Mouse (Mus musculus) myocyte (in vitro differentiated cells): ENCODE results near the gene Med13l.

Source experiments
- CEBPB ChIP-seq: IDR thresholded peaks from 2 replicates; pipeline ENCODE4 v1.6.1; 2011; ENCODE audit warnings: mild to moderate bottlenecking, moderate library complexity; ENCODE audit not compliant: poor library complexity, insufficient read depth, severe bottlenecking
- E2F4 ChIP-seq: IDR thresholded peaks from one replicate; pipeline ENCODE4 v1.6.1; 2011; ENCODE audit warnings: mild to moderate bottlenecking, control low read depth, moderate library complexity; ENCODE audit not compliant: insufficient read depth
- MYOG ChIP-seq, 3 experiments: IDR thresholded peaks; one replicate each; pipeline ENCODE4 v1.6.1; 2011; ENCODE audit warnings: control low read depth in 2 of 3, low read depth in 2 of 3, mild to moderate bottlenecking in 2 of 3; ENCODE audit not compliant: insufficient read length in 2 of 3, control insufficient read depth in 1 of 3, insufficient read depth in 1 of 3
- POLR2A ChIP-seq: IDR thresholded peaks from one replicate; pipeline ENCODE4 v1.6.1; 2011; ENCODE audit warnings: low read depth, mild to moderate bottlenecking, control low read depth, moderate library complexity; ENCODE audit not compliant: insufficient read length
- POLR2AphosphoS2 ChIP-seq: IDR thresholded peaks from one replicate; pipeline ENCODE4 v1.6.1; 2011; ENCODE audit warnings: low read depth, control low read depth; ENCODE audit not compliant: insufficient read length
- REST ChIP-seq: IDR thresholded peaks from one replicate; pipeline ENCODE4 v1.6.1; 2011; ENCODE audit warnings: mild to moderate bottlenecking, control low read depth, moderate library complexity; ENCODE audit not compliant: insufficient read depth, insufficient read length
- TCF12 ChIP-seq: IDR thresholded peaks from one replicate; pipeline ENCODE4 v1.6.1; 2011; ENCODE audit warnings: mild to moderate bottlenecking, control low read depth; ENCODE audit not compliant: poor library complexity, insufficient read depth, severe bottlenecking
- USF1 ChIP-seq: IDR thresholded peaks from one replicate; pipeline ENCODE4 v1.6.1; 2011; ENCODE audit warnings: low read depth, mild to moderate bottlenecking, control low read depth, moderate library complexity

DNA sequence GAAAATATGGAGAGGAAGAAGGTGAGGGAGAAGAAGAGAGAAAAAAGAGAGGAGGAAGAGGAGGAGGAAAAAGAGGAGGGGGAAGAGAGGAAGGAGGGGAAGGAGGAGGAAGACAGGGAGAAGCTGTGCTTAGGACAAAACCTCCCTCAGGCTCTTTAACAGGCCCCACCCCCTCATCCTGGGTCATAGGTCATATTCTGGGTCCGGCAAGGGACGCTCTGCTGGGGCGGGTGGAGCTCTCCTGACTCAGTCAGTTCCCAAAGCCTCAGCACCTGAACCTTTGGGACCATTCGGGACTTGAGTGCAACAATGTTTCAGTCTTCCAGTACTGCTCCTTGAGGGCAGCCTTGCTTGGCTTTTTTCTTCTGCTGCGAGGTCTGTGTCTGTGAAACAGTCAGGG lies 241.1 kb downstream of the Med13l start:
- TF ChIP-seq MYOG (IDR thresholded peaks at IDR 0.05; ENCODE audit: control insufficient read depth in 1 of 3, insufficient read depth in 1 of 3, insufficient read length in 2 of 3, low read depth in 2 of 3): no peak
- TF ChIP-seq POLR2A: no peak
- no peak for TF ChIP-seq TCF12
- TF ChIP-seq REST: no peak
- no peak for TF ChIP-seq POLR2AphosphoS2
- TF ChIP-seq CEBPB: no peak
- no peak for TF ChIP-seq E2F4
- TF ChIP-seq USF1: no peak
